In the genomic region with DNA sequence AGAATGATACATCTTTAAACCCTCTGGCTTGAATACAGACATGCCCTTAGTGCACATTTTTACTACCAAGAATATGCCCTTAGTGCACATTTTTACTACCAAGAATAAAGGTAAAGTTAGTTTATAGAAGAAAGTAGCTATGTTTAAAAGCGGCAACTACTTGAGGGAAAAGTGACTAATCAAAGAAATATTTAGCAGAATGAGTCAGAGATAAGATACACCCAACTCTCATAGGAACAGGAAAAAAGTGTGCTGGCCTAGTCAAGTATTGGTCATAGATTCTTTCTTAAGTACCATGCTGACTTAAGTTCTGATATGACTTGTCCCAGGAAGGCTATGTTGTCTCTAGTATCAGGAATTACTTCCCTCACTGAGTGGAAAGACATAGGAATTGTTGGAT, we compare ENCODE assay signal across 27 mouse cellular contexts.
DNase-seq lines count a peak whose midpoint lies in the region; ATAC-seq and TF ChIP-seq lines count a peak whose summit lies in the region.
"Had no signal": no experiment of that assay in that cellular context is flagged by ENCODE, and none has a peak within 500 bp of the region (broad histone marks: within the 10 kb centered on the region; RNA-seq: fewer than 3 reads in every experiment).

No protein-coding gene starts in this region.

- H3K27ac ChIP-seq in lung, postnatal 0 days (ENCODE audit: low read length) = no peak overlapping the region
- no peak overlapping the region for H3K27ac ChIP-seq in hindbrain, embryonic 14.5 days
- H3K27ac ChIP-seq: embryonic facial prominence, embryonic 10.5 days; embryonic facial prominence, embryonic 13.5 days; forebrain, embryonic 10.5 days; forebrain, embryonic 13.5 days; gastrocnemius, adult 2 months; hindbrain, embryonic 12.5 days; intestine, embryonic 15.5 days had no signal

- 0 out of 2 replicates have a peak, but pooled peaks have one; percentile 29 for TF ChIP-seq EP300 in lung, postnatal 0 days (IDR thresholded peaks at IDR 0.05)

- 0 out of 2 replicates have a peak, but pooled peaks have one; percentile 41 for ATAC-seq in lung, postnatal 0 days
- ATAC-seq in Patski = peak; percentile 39
- ATAC-seq in hindbrain, embryonic 14.5 days (ENCODE audit: low FRiP score) = no peak
- no peak for ATAC-seq in frontal cortex, adult (ENCODE audit: low TSS enrichment)
- no peak for ATAC-seq in monocyte, adult 5-6 weeks (replicated peaks; ENCODE audit: insufficient number of reproducible peaks, low FRiP score, low TSS enrichment, poor library complexity, severe bottlenecking)
- ATAC-seq: activated CD4-positive, CD25-positive, alpha-beta regulatory T cell, adult 4 months; forebrain, embryonic 13.5 days; forebrain, embryonic 16.5 days; hindbrain, embryonic 16.5 days; intestine, embryonic 15.5 days had no signal

- no peaks in the 10 kb centered on the region for H3K79me2 ChIP-seq in myocyte (ENCODE audit: control insufficient read depth, insufficient read depth)

- no peaks in the 10 kb centered on the region for H3K9me3 ChIP-seq in lung, postnatal 0 days (ENCODE audit: low read length)
- H3K9me3 ChIP-seq in hindbrain, embryonic 14.5 days (ENCODE audit: control insufficient read depth, low read length) = no peaks in the 10 kb centered on the region
- H3K9me3 ChIP-seq: embryonic facial prominence, embryonic 10.5 days; embryonic facial prominence, embryonic 13.5 days; forebrain, embryonic 10.5 days; forebrain, embryonic 13.5 days; hindbrain, embryonic 12.5 days; intestine, embryonic 15.5 days had no signal

- peak; percentile 30 for DNase-seq in lung, postnatal 0 days (ENCODE audit: low spot score)
- DNase-seq in lung, postnatal 4 days = no peak
- DNase-seq in Patski (ENCODE audit: low read depth, low spot score) = no peak
- DNase-seq in hindbrain, embryonic 14.5 days (ENCODE audit: low spot score) = no peak
- DNase-seq in cerebellum, adult 9-10 months = no peak
- DNase-seq: adrenal gland, adult 8-10 months; adrenal gland, postnatal 25 days; cerebellum, adult 2 months; cerebellum, postnatal 10 days; cerebellum, postnatal 36 days; embryo, embryonic 11 days; gastrocnemius, adult 2 months; gastrocnemius, postnatal 14 days; heart, adult 11 months had no signal

- 51% methylated on average over 1 of the region's 1 CpGs for WGBS in lung, postnatal 0 days
- WGBS in hindbrain, embryonic 14.5 days = 95% methylated on average over 1 of the region's 1 CpGs

- H3ac ChIP-seq in myocyte (ENCODE audit: control insufficient read depth, insufficient read length) = no peak overlapping the region

- no peak for TF ChIP-seq CTCF in lung, postnatal 0 days (IDR thresholded peaks at IDR 0.05)
- no peak for TF ChIP-seq CTCF in Patski (IDR thresholded peaks at IDR 0.05)

- CTCF ChIA-PET in Patski (lab: Charles Lee) = no interaction called here

- no peak overlapping the region for H3K4me3 ChIP-seq in lung, postnatal 0 days (ENCODE audit: low read depth, low read length)
- no peak overlapping the region for H3K4me3 ChIP-seq in myocyte
- H3K4me3 ChIP-seq in hindbrain, embryonic 14.5 days (replicated peaks; ENCODE audit: low read length) = no peak overlapping the region
- H3K4me3 ChIP-seq: embryonic facial prominence, embryonic 10.5 days; embryonic facial prominence, embryonic 13.5 days; forebrain, embryonic 10.5 days; forebrain, embryonic 13.5 days; gastrocnemius, adult 2 months; hindbrain, embryonic 12.5 days; intestine, embryonic 15.5 days had no signal

- H3K4me1 ChIP-seq in lung, postnatal 0 days (ENCODE audit: insufficient read depth, low read depth, low read length) = no peaks in the 10 kb centered on the region
- H3K4me1 ChIP-seq in hindbrain, embryonic 14.5 days (replicated peaks; ENCODE audit: control insufficient read depth, insufficient read depth, low read length) = no peaks in the 10 kb centered on the region
- H3K4me1 ChIP-seq: embryonic facial prominence, embryonic 10.5 days; embryonic facial prominence, embryonic 13.5 days; forebrain, embryonic 10.5 days; forebrain, embryonic 13.5 days; hindbrain, embryonic 12.5 days; intestine, embryonic 15.5 days had no signal

- H3K36me3 ChIP-seq in lung, postnatal 0 days (ENCODE audit: insufficient read depth, low read length) = no peaks in the 10 kb centered on the region
- H3K36me3 ChIP-seq in myocyte (ENCODE audit: control insufficient read depth, insufficient read depth) = no peaks in the 10 kb centered on the region
- no peaks in the 10 kb centered on the region for H3K36me3 ChIP-seq in hindbrain, embryonic 14.5 days (replicated peaks; ENCODE audit: control insufficient read depth, insufficient read depth)
- H3K36me3 ChIP-seq: embryonic facial prominence, embryonic 10.5 days; embryonic facial prominence, embryonic 13.5 days; forebrain, embryonic 10.5 days; hindbrain, embryonic 12.5 days; intestine, embryonic 15.5 days had no signal

- in situ Hi-C loops in Patski (cut with MboI; ENCODE audit: low pct_unique_long_range_greater_than_20kb) = no loop called here

- no peak for TF ChIP-seq POLR2A in myocyte (IDR thresholded peaks at IDR 0.05; ENCODE audit: insufficient read length, low read depth)

- H3K27me3 ChIP-seq in lung, postnatal 0 days (replicated peaks; ENCODE audit: insufficient read depth, low read length) = no peaks in the 10 kb centered on the region
- peaks cover 7% of the 10 kb centered on the region for H3K27me3 ChIP-seq in Patski
- no peaks in the 10 kb centered on the region for H3K27me3 ChIP-seq in myocyte (ENCODE audit: control insufficient read depth, insufficient read depth, insufficient read length)
- H3K27me3 ChIP-seq in hindbrain, embryonic 14.5 days (ENCODE audit: control insufficient read depth, insufficient read depth, low read length) = no peaks in the 10 kb centered on the region
- H3K27me3 ChIP-seq: embryonic facial prominence, embryonic 13.5 days; forebrain, embryonic 13.5 days; hindbrain, embryonic 12.5 days; intestine, embryonic 15.5 days had no signal

- no peak overlapping the region for H3K4me2 ChIP-seq in lung, postnatal 0 days (replicated peaks; ENCODE audit: low read depth, low read length)
- peak overlapping the region; percentile 36 for H3K4me2 ChIP-seq in myocyte (ENCODE audit: low read depth)
- no peak overlapping the region for H3K4me2 ChIP-seq in hindbrain, embryonic 14.5 days (replicated peaks)
- H3K4me2 ChIP-seq: embryonic facial prominence, embryonic 13.5 days; forebrain, embryonic 13.5 days; heart, embryonic 11.5 days; hindbrain, embryonic 12.5 days; intestine, embryonic 15.5 days had no signal

- POLR2A ChIA-PET in Patski (lab: Charles Lee) = no interaction called here

- H3K9ac ChIP-seq in lung, postnatal 0 days (replicated peaks; ENCODE audit: low read depth) = no peak overlapping the region
- H3K9ac ChIP-seq in hindbrain, embryonic 14.5 days = no peak overlapping the region
- H3K9ac ChIP-seq: embryonic facial prominence, embryonic 13.5 days; forebrain, embryonic 13.5 days; hindbrain, embryonic 12.5 days; intestine, embryonic 15.5 days had no signal

TF ChIP-seq in myocyte, 11 proteins besides CTCF, POLR2A, EP300 and RAD21:
- TF ChIP-seq CEBPB (IDR thresholded peaks at IDR 0.05; ENCODE audit: insufficient read depth, poor library complexity, severe bottlenecking) = no peak
- no peak for TF ChIP-seq POLR2AphosphoS2 (IDR thresholded peaks at IDR 0.05; ENCODE audit: insufficient read length, low read depth)
- no peak for TF ChIP-seq TCF3 (IDR thresholded peaks at IDR 0.05; ENCODE audit: insufficient read length, low read depth)
- no peak for TF ChIP-seq TCF12 (IDR thresholded peaks at IDR 0.05; ENCODE audit: insufficient read depth, poor library complexity, severe bottlenecking)
- no peak for TF ChIP-seq SRF (IDR thresholded peaks at IDR 0.05; ENCODE audit: control insufficient read depth, insufficient read length, low read depth)
- TF ChIP-seq REST (IDR thresholded peaks at IDR 0.05; ENCODE audit: insufficient read depth, insufficient read length) = no peak
- no peak for TF ChIP-seq MAX (IDR thresholded peaks at IDR 0.05; ENCODE audit: low read depth)
- no peak for TF ChIP-seq E2F4 (IDR thresholded peaks at IDR 0.05; ENCODE audit: insufficient read depth)
- TF ChIP-seq MYOD1 (IDR thresholded peaks at IDR 0.05; ENCODE audit: control insufficient read depth in 1 of 3, insufficient read length in 2 of 3, low read depth in 2 of 3) = no peak
- TF ChIP-seq USF1 (IDR thresholded peaks at IDR 0.05; ENCODE audit: low read depth) = no peak
- no peak for TF ChIP-seq MYOG (IDR thresholded peaks at IDR 0.05; ENCODE audit: control insufficient read depth in 1 of 3, insufficient read depth in 1 of 3, insufficient read length in 2 of 3, low read depth in 2 of 3)
TF ChIP-seq in myocyte: peak in this region for 0.

Comparison
In these comparisons a context has a peak if more than half of its experiments do, and no peak if none do; other contexts are left out.
1. ATAC-seq: peak in lung, postnatal 0 days (single experiment) and Patski (single experiment); none in hindbrain, embryonic 14.5 days (single experiment), frontal cortex, adult (single experiment) and monocyte, adult 5-6 weeks (single experiment).